In the genomic region with DNA sequence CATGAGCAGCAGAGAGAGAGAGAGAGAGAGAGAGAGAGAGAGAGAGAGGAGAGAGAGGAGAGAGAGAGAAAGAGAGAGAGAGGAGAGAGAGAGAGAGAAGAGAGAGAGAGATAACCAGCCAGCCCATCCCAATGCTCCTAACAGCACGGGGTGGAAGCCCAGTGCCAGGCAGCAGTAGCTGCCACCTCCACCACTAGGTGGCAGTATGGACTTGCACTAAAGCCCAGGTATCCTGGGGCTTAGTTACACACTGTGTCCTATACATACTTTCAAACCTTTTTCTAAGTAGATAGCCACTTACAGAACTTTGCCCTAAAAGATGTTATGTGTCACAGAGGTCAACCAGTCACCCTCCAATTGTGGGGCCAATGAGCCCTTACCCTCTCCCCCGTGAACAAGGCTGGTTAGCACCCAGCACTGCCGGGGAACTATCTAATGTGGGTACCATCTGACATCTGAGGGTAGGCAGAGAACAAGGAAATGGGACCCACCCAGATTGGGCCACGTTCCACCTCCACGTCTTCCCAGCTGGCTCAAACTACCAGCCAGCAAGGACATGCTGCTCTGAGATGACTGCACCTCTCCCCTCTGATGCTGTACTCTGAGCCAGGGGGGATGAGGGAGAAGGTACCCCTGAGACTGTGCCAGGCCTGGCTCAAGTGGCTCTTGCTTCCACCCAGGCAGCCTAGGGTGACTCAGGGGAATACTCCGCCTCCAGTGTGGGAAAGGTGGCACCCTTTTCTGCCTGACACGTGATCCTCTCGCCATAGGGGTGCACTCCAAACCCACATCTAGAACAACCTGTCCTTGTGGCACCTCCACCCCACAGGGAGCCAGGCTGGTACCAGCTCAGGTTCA, we compare ENCODE assay signal across 8 mouse cellular contexts. TPM values are rescaled to one million over a fixed set of nuclear protein-coding genes. Genes with fewer than 3 reads are reported as not detected.
DNase-seq lines count a peak whose midpoint lies in the region; ATAC-seq and TF ChIP-seq lines count a peak whose summit lies in the region.

No protein-coding gene starts in this region.

- peak; percentile 97 for DNase-seq in 3T3-L1 (ENCODE audit: low read depth, low spot score)
- DNase-seq in adrenal gland, adult 18-20 months (ENCODE audit: low spot score in 2 of 2) = peak; percentile 69 to 77
- DNase-seq in embryo, embryonic 11.5 days (ENCODE audit: low read depth, low spot score) = peak; percentile 83
- peak; percentile 78 to 79 for DNase-seq in heart, adult 2 months
- DNase-seq in kidney, adult 8-10 months = peak; percentile 63 to 79
- DNase-seq in liver = peak; percentile 89
- peak; percentile 94 for DNase-seq in midbrain, postnatal 0 days (ENCODE audit: low spot score)
- DNase-seq in spleen, postnatal 4 days (ENCODE audit: low spot score in 2 of 2) = peak; percentile 85 to 93

- no peak overlapping the region for H3K4me2 ChIP-seq in midbrain, postnatal 0 days (ENCODE audit: low read depth, low read length, poor library complexity, severe bottlenecking)

- peak; percentile 96 for TF ChIP-seq EP300 in heart, adult 2 months (IDR thresholded peaks at IDR 0.05; ENCODE audit: insufficient read depth, low read depth, low read length)

- H3K36me3 ChIP-seq in heart, adult 2 months (ENCODE audit: control insufficient read depth, insufficient read depth, low read length) = no peaks in the 10 kb centered on the region
- peaks cover 33% of the 10 kb centered on the region for H3K36me3 ChIP-seq in midbrain, postnatal 0 days (ENCODE audit: insufficient read depth, low read length)

- H3K79me2 ChIP-seq in heart, adult 2 months (replicated peaks; ENCODE audit: control insufficient read depth, insufficient read depth, low read length) = no peaks in the 10 kb centered on the region

- H3K9me3 ChIP-seq in midbrain, postnatal 0 days (ENCODE audit: low read length) = no peaks in the 10 kb centered on the region

- 0 out of 2 replicates have a peak, but pooled peaks have one; percentile 32 for ATAC-seq in midbrain, postnatal 0 days (ENCODE audit: low FRiP score)

- H3K9ac ChIP-seq in heart, adult 2 months (ENCODE audit: low read depth, low read length) = no peak overlapping the region
- 0 out of 2 replicates have a peak overlapping the region, but pooled peaks have one; percentile 5 for H3K9ac ChIP-seq in midbrain, postnatal 0 days (replicated peaks; ENCODE audit: low read length, poor library complexity, severe bottlenecking)

- intact Hi-C loops in heart, adult 2 months (cut with DNase I) = loop anchor here (1.0 to 5.0 kb wide), 7 partner anchors 16 to 187 kb away; a partner anchor contains a TSS

- no peaks in the 10 kb centered on the region for H3K27me3 ChIP-seq in heart, adult 2 months (ENCODE audit: control insufficient read depth, insufficient read depth, low read length)
- no peaks in the 10 kb centered on the region for H3K27me3 ChIP-seq in midbrain, postnatal 0 days (ENCODE audit: insufficient read depth, low read length)

- H3K4me1 ChIP-seq in heart, adult 2 months (ENCODE audit: control insufficient read depth, insufficient read depth, low read length) = peaks cover 13% of the 10 kb centered on the region
- no peaks in the 10 kb centered on the region; the same call in 1 of the 2 replicates for H3K4me1 ChIP-seq in midbrain, postnatal 0 days (ENCODE audit: insufficient read depth, low read length)

- no peak overlapping the region for H3K4me3 ChIP-seq in heart, adult 2 months
- H3K4me3 ChIP-seq in midbrain, postnatal 0 days (ENCODE audit: low read depth, low read length) = no peak overlapping the region

- H3K27ac ChIP-seq in heart, adult 2 months = no peak overlapping the region
- no peak overlapping the region for H3K27ac ChIP-seq in midbrain, postnatal 0 days (ENCODE audit: low read depth, low read length)

- TF ChIP-seq POLR2A in heart, adult 2 months (IDR thresholded peaks at IDR 0.05; ENCODE audit: insufficient read depth, low read depth, low read length) = no peak

- peak; percentile 87 for TF ChIP-seq CTCF in heart, adult 2 months (IDR thresholded peaks at IDR 0.05)
- peak; percentile 93 for TF ChIP-seq CTCF in midbrain, postnatal 0 days (IDR thresholded peaks at IDR 0.05)

- 57% methylated on average over 8 of the region's 8 CpGs for WGBS in heart, adult 2 months
- 70% methylated on average over 8 of the region's 8 CpGs for WGBS in midbrain, postnatal 0 days

RNA-seq across cellular contexts. Expression of a gene that starts 15.7 kb away (rescaled TPM):
- 1 to 10 TPM; 8.0 to 9.5 TPM for total RNA-seq in adrenal gland, adult 18-20 months (2021)
- 1 to 10 TPM; 4.0 to 4.5 TPM for total RNA-seq in heart, adult 2 months (2021)
- 6.9 and 7.6 TPM in 2 replicates for polyA plus RNA-seq in heart, adult 2 months (2012; rRNA removed)
- total RNA-seq in midbrain, postnatal 0 days (2014; rRNA removed) = 52.8 and 67.5 TPM in 2 replicates
- polyA plus RNA-seq in midbrain, postnatal 0 days (2015; fragmentation: Nextera tagmentation; extraction: Ambion mirVana) = 25.5 and 27.5 TPM in 2 replicates

RNA-seq across cellular contexts. Expression of a gene that starts 27.0 kb away (rescaled TPM):
- total RNA-seq in adrenal gland, adult 18-20 months (2021) = 1,000 to 10,000 TPM; 2,759 to 3,567 TPM
- total RNA-seq in heart, adult 2 months (2021) = 100 to 1,000 TPM; 679 to 987 TPM
- 1,148 and 1,181 TPM in 2 replicates for polyA plus RNA-seq in heart, adult 2 months (2012; rRNA removed)
- 5,191 and 5,200 TPM in 2 replicates for total RNA-seq in midbrain, postnatal 0 days (2014; rRNA removed)
- polyA plus RNA-seq in midbrain, postnatal 0 days (2015; fragmentation: Nextera tagmentation; extraction: Ambion mirVana) = 15,915 and 17,004 TPM in 2 replicates
